Mouse (Mus musculus) layer of hippocampus, postnatal 14 days (tissue): ENCODE results near the gene Dnajb2. TPM values are rescaled to one million over a fixed set of nuclear protein-coding genes. Genes with fewer than 3 reads are reported as not detected.

Experiments used
- DNase-seq, 2 experiments: peaks; one replicate each; pipeline ENCODE4 v3.0.0; 2021 to 2022; ENCODE audit warnings: low spot score in 2 of 2, mixed read lengths in 1 of 2
- microRNA-seq, 2 experiments: library from miRNA; unstranded; fragments of <30 nt; microRNA quantifications; one replicate each; pipeline ENCODE4 v1.2.0; 2021
- total RNA-seq, 2 experiments: library from RNA; stranded (reverse); gene quantifications; 2 replicates each; pipeline ENCODE4 v1.2.3; 2021

The Dnajb2 gene
- total RNA-seq, 2 experiments from 2014 or later, result 60.0 to 61.1 TPM

GRCm38 (mm10) chr1:75290582-75290981 is 54.4 kb downstream of the Dnajb2 start:
- peak in 1 of 2 experiments; percentile 85 for DNase-seq

- DNase-seq, result no peak
These were observed 55.1 kb downstream of the Dnajb2 start for GRCm38 (mm10) chr1:75291321-75291720.

DNA sequence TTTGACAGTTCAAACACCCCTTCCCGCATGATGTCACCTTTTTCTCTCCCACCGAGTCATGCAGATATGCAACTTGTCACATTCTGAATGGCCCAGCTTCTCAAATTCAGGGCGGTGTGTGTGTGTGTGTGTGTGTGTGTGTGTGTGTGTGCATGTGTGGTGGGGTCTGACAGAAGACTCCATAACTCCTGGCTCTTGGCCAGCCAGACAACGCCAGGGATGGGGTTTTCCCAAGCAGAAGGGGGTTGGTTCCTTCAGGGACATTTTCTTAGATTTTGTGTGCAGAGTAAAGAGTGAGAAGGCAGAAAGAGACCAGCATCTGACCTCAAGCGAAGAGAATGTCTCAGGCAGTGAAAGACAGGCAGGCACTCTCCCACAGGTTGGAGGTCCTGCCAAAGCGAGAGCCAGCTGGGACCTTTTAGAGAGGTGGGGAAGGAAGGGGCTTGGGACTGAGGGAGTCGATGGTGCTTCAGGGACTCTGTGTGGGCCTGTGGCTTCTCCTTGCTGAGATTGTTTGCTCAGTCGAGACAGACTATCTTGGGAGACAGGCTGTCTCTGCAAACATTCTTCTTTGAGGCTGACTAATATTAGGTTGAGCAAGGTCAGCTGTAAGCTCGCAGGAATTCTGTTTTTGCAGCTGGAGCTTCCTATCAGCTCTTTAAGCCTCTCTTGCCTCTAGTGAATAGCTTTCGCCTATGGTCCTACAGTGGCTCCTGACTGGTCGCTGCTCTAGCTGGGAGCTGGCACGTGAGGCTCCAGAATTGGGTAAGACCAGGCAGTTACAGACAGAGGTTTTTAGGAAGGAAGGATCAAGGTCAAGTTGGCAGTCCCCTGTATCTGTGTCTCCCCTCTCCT is 56.5 kb downstream of the Dnajb2 start:
- no peak for DNase-seq

DNA sequence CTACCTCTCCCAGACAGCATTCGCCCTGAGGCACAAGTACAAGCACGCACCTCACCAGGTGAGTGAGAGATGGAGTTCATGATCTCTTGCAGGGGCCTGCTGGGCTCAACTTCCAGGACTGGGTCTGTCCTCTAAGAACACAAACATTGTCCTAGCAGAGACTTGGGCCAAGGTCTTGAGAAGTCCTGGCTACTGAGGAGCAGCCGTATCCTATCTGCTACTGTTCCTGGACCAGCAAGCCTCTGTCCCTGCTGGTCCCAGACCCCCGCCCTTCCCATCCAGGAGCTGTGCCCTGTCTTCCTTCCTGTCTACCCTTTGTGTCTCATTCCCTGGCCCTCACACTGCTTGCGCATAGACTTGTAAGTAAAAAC is 57.1 kb downstream of the Dnajb2 start:
- no peak for DNase-seq

DNA sequence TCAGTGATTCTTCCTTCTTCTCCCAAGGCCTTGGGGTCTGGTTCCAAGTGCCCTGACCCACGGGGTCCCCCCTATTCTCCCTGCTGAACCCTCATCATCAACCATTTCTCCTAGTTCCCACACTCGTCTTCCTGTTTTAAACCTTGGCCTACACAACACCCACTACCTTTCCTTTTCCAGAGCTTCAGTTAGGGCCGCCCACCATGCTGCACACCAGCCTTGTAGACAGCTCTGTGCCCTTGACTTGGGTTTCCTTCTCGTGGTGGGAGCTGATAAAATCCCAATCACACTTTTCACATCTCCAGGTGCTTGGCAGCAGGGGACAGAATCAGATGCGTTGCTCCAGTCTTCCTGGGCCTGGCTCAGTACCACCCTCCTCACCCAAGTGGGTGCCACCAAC is 58.1 kb downstream of the Dnajb2 start:
- DNase-seq, result no peak

Small RNA genes within 50 kb of the gene (microRNA-seq; reads per million reads assigned to microRNA genes)
- gene Gm27943, result 0 reads per million in 2 experiments

Other genes with a start within 250 kb of the Dnajb2 start
- 1 to 10 TPM; 2.2 to 2.7 TPM for gene Nhej1, start 111.2 kb upstream of the Dnajb2 start, total RNA-seq
- under 1 TPM in 1 of 2 experiments, not detected in 1; 0.35 TPM for gene Slc23a3, start 102.5 kb upstream of the Dnajb2 start, total RNA-seq
- gene Cnppd1, start 93.7 kb upstream of the Dnajb2 start, total RNA-seq, result 10 to 100 TPM; 31.1 to 31.4 TPM
- 100 to 1,000 TPM; 143 to 148 TPM for gene Retreg2, start 93.6 kb upstream of the Dnajb2 start, total RNA-seq
- gene Zfand2b, start 67.8 kb upstream of the Dnajb2 start, total RNA-seq, result 10 to 100 TPM; 30.9 to 32.7 TPM
- gene Abcb6, start 56.0 kb upstream of the Dnajb2 start, total RNA-seq, result 10 to 100 TPM; 30.7 to 35.2 TPM
- gene Ankzf1, start 44.3 kb upstream of the Dnajb2 start, total RNA-seq, result 10 to 100 TPM; 19.5 to 21.1 TPM
- 100 to 1,000 TPM; 110 to 115 TPM for gene Atg9a, start 44.2 kb upstream of the Dnajb2 start, total RNA-seq
- 10 to 100 TPM; 21.3 to 21.7 TPM for gene Glb1l, start 25.6 kb upstream of the Dnajb2 start, total RNA-seq
- gene Stk16, start 25.6 kb upstream of the Dnajb2 start, total RNA-seq, result 10 to 100 TPM; 90.5 to 91.4 TPM
- gene Tuba4a, start 16.5 kb upstream of the Dnajb2 start, total RNA-seq, result 100 to 1,000 TPM; 512 to 548 TPM
- gene A630095N17Rik, start 4.3 kb upstream of the Dnajb2 start, total RNA-seq, result not detected
- gene Ptprn, start 28.1 kb downstream of the Dnajb2 start, total RNA-seq, result 100 to 1,000 TPM; 326 to 350 TPM
- 10 to 100 TPM; 68.2 to 98.9 TPM for gene Resp18, start 42.0 kb downstream of the Dnajb2 start, total RNA-seq
- 10 to 100 TPM; 50.4 to 55.2 TPM for gene Dnpep, start 81.6 kb downstream of the Dnajb2 start, total RNA-seq
- 1 to 10 TPM; 1.6 to 1.8 TPM for gene Des, start 123.9 kb downstream of the Dnajb2 start, total RNA-seq
- 100 to 1,000 TPM; 184 TPM for gene Speg, start 138.9 kb downstream of the Dnajb2 start, total RNA-seq
- 10 to 100 TPM; 56.0 to 62.2 TPM for gene Gmppa, start 199.5 kb downstream of the Dnajb2 start, total RNA-seq
- 10 to 100 TPM; 14.3 to 14.7 TPM for gene Asic4, start 214.0 kb downstream of the Dnajb2 start, total RNA-seq
- gene Chpf, start 242.9 kb downstream of the Dnajb2 start, total RNA-seq, result 10 to 100 TPM; 71.2 to 78.5 TPM
- gene Tmem198, start 243.1 kb downstream of the Dnajb2 start, total RNA-seq, result 10 to 100 TPM; 53.3 to 62.5 TPM